Mouse (Mus musculus) ES-Bruce4 (cell line): ENCODE data around the gene Cryba2. TPM values are rescaled to one million over a fixed set of nuclear protein-coding genes. Genes with fewer than 3 reads are reported as not detected.

Source experiments
- H3K27ac ChIP-seq: 2 replicates; pipeline ENCODE4 v1.5.1; 2012; ENCODE audit warnings: low read length, inconsistent platforms; ENCODE audit not compliant: insufficient read depth
- H3K27me3 ChIP-seq: 2 replicates; pipeline ENCODE4 v1.6.1; 2012; ENCODE audit warnings: mild to moderate bottlenecking, low read length, inconsistent platforms; ENCODE audit not compliant: control insufficient read depth, poor library complexity, insufficient read depth, severe bottlenecking
- H3K36me3 ChIP-seq: 2 replicates; pipeline ENCODE4 v1.6.1; 2012; ENCODE audit warnings: inconsistent platforms, mild to moderate bottlenecking, low read length, moderate library complexity; ENCODE audit not compliant: control insufficient read depth, poor library complexity, insufficient read depth, severe bottlenecking
- H3K4me1 ChIP-seq: one replicate; pipeline ENCODE4 v1.8.1; 2011; ENCODE audit warnings: low read length; ENCODE audit not compliant: control insufficient read depth, insufficient read depth
- H3K4me3 ChIP-seq: 2 replicates; pipeline ENCODE4 v1.5.1; 2011; ENCODE audit warnings: low read depth, mild to moderate bottlenecking, low read length
- H3K9ac ChIP-seq: 2 replicates; pipeline ENCODE4 v1.6.1; 2012; ENCODE audit warnings: low read depth, mild to moderate bottlenecking, inconsistent platforms; ENCODE audit not compliant: poor library complexity, severe bottlenecking
- H3K9me3 ChIP-seq: replicated peaks from 2 replicates; pipeline ENCODE4 v1.6.1; 2012; ENCODE audit warnings: mild to moderate bottlenecking, low read length, inconsistent platforms; ENCODE audit not compliant: control insufficient read depth, poor library complexity, insufficient read depth, severe bottlenecking
- CTCF ChIP-seq: IDR thresholded peaks from one replicate; pipeline ENCODE4 v1.8.1; 2011; ENCODE audit warnings: low read depth, low read length
- EP300 ChIP-seq: IDR thresholded peaks from 2 replicates; pipeline ENCODE4 v1.6.1; 2011; ENCODE audit warnings: low read depth, low read length; ENCODE audit not compliant: insufficient read depth
- POLR2A ChIP-seq: IDR thresholded peaks from one replicate; pipeline ENCODE4 v1.8.1; 2011; ENCODE audit warnings: low read length; ENCODE audit not compliant: insufficient read depth
- polyA plus RNA-seq: library from polyadenylated mRNA; stranded (reverse); fragments of >200 nt; gene quantifications from 2 replicates; pipeline ENCODE4 v1.2.4, GENCODE M21; 2011; ENCODE audit warnings: low read depth; ENCODE audit not compliant: missing spikeins, insufficient read depth, insufficient read length

Cryba2 gene
- polyA plus RNA-seq, 1 experiment, result not detected

DNA sequence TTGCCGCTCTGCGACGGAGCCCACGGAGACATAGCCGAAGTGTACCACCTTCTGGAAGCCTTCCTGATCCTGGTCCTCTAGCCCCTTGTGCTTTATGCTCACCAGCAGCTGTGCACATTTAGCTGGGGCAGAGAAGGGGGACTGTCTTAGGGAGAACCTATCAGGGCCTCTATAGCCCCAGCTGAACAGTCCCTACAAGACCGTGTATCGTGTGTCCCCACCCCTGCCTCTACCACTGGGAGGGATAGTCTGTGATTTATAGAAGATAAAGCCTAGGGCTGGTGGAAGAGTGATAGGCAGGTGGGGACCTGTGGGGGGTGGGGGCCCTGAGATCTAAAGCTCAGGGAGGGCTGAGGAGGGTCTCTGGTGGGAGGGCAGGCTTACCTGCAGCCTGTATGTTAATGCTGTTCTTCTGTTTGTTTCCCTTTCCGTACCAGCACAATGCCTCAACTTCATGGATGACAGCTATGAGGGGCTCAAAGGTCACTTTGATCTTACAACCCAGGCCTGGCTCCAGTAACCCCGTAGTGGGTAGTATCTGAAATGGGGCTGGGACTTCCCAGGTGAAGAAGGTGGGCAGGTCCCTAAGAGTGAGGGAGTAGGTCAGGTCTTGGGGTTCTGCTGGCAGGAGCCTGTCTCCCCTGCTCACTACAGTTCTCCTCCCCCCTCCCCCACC lies 34.8 kb upstream of the Cryba2 start:
- H3K9me3 ChIP-seq, result no peaks in the 10 kb centered on the region
- TF ChIP-seq CTCF, result no peak
- TF ChIP-seq POLR2A, result no peak
- TF ChIP-seq EP300, result no peak
- no peak overlapping the region for H3K27ac ChIP-seq
- H3K27me3 ChIP-seq, result no peaks in the 10 kb centered on the region
- H3K9ac ChIP-seq, result no peak overlapping the region
- no peaks in the 10 kb centered on the region for H3K4me1 ChIP-seq
- no peaks in the 10 kb centered on the region for H3K36me3 ChIP-seq
- no peak overlapping the region for H3K4me3 ChIP-seq

DNA sequence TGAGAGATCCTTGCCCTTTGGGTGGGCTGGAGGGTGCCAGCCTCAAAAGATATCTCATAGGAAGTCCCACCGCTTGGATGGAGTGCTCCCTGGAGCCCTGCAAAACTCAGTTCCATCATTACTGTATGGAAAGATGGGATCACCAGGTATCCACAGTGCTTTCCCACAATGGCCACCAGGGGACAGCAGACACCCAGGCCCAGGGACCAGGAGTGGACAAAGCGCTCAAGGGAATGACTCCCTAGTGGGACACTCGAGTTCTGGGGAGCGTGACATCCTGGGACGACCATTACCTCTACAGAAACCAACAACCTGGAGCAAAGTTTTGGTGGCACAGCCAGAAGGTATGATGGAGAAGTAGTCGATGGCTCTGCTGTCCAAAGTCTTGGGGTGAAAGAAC lies 33.8 kb upstream of the Cryba2 start:
- H3K9me3 ChIP-seq, result no peaks in the 10 kb centered on the region
- no peak overlapping the region for H3K27ac ChIP-seq
- no peaks in the 10 kb centered on the region for H3K36me3 ChIP-seq
- H3K27me3 ChIP-seq, result no peaks in the 10 kb centered on the region
- H3K9ac ChIP-seq, result no peak overlapping the region
- no peaks in the 10 kb centered on the region for H3K4me1 ChIP-seq
- TF ChIP-seq EP300 (no peak), POLR2A (no peak), CTCF (peak; percentile 81)
- H3K4me3 ChIP-seq, result no peak overlapping the region

GRCm38 (mm10) chr1:74924464-74924863 lies 31.5 kb upstream of the Cryba2 start:
- TF ChIP-seq EP300, result no peak
- peak; percentile 7 for TF ChIP-seq CTCF
- Histone ChIP-seq H3K9me3 (no peaks in the 10 kb centered on the region), H3K36me3 (no peaks in the 10 kb centered on the region), H3K4me3 (no peak overlapping the region), H3K27ac (no peak overlapping the region), H3K4me1 (no peaks in the 10 kb centered on the region), H3K9ac (no peak overlapping the region), H3K27me3 (no peaks in the 10 kb centered on the region)

DNA sequence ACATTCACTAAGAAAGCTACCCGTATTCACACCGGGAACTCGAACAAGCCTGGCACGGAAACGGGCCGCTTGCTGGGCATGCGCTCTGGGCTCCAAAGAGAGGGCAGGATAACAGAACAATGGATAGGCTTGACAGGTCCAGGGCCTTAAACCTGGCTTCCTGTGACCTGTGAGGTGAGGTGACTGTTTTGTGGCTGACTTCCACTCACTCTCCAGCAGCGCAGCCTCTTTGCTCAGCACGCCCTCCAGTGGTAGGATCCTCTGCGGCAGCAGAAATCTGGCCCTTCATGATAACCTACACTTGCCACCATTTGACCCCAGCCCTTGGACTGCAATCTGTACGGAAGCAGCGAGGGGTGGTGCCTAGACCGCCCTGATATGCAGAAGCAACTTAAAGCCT lies 22.8 kb upstream of the Cryba2 start:
- H3K4me3 ChIP-seq, result no peak overlapping the region
- no peak overlapping the region for H3K9ac ChIP-seq
- H3K27ac ChIP-seq, result no peak overlapping the region
- no peaks in the 10 kb centered on the region for H3K4me1 ChIP-seq
- TF ChIP-seq CTCF (peak; percentile 86), EP300 (no peak)
- no peaks in the 10 kb centered on the region for H3K27me3 ChIP-seq
- no peaks in the 10 kb centered on the region for H3K36me3 ChIP-seq
- 0 out of 2 replicates have a peak, but pooled peaks cover 3% of the 10 kb centered on the region for H3K9me3 ChIP-seq

- Histone ChIP-seq H3K4me1 (no peaks in the 10 kb centered on the region), H3K27me3 (peaks cover 4% of the 10 kb centered on the region; the same call in 1 of the 2 replicates), H3K9me3 (no peaks in the 10 kb centered on the region), H3K36me3 (no peaks in the 10 kb centered on the region), H3K4me3 (no peak overlapping the region), H3K27ac (no peak overlapping the region), H3K9ac (no peak overlapping the region)
- TF ChIP-seq EP300 (no peak), POLR2A (no peak), CTCF (no peak)
Measured at GRCm38 (mm10) chr1:74902191-74902590, 9.2 kb upstream of the Cryba2 start.

DNA sequence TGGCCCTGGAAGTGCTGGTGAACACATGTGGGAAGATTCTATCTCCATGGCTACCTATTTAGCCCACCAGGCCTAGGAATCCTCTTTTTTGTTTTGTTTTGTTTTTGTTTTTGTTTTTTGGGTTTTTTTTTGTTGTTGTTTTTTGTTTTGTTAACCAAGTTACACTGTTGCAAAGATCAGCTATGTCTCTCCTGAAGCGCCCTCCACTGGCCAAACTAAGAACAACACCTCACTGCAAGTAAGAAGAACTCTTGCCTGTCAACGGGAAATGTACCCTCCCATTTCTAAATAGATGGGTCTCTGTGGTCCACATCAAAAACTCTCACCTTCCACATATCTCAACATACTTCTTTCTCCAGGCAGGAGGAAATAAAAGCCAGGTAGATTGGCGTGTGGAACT lies 8.7 kb upstream of the Cryba2 start:
- no peak for TF ChIP-seq CTCF
- no peak for TF ChIP-seq POLR2A
- no peak for TF ChIP-seq EP300
- Histone ChIP-seq H3K9me3 (no peaks in the 10 kb centered on the region), H3K27me3 (peaks cover 4% of the 10 kb centered on the region; the same call in 1 of the 2 replicates), H3K9ac (no peak overlapping the region), H3K36me3 (no peaks in the 10 kb centered on the region), H3K27ac (no peak overlapping the region), H3K4me3 (no peak overlapping the region), H3K4me1 (no peaks in the 10 kb centered on the region)
